Mouse (Mus musculus) liver, adult 2 months (tissue): ENCODE measurements at regions not wholly inside any gene's neighbourhood (a gene's known extent, or its start where the extent isn't known, plus 50 kb on each side); places are given as distances from the start of the nearest gene placed in this dataset.

Experiments
- CTCF ChIP-seq: fragments of 200-500 bp; IDR thresholded peaks from 2 replicates; pipeline ENCODE4 v1.5.1; 2011; ENCODE audit warnings: low read depth, low read length, control low read depth
- POLR2A ChIP-seq: fragments of 200-500 bp; IDR thresholded peaks from 2 replicates; pipeline ENCODE4 v1.6.1; 2011; ENCODE audit warnings: low read length, control low read depth; ENCODE audit not compliant: insufficient read depth; ENCODE audit errors: extremely low read depth

- TF ChIP-seq POLR2A = no peak
- no peak for TF ChIP-seq CTCF
Measured at GRCm38 (mm10) chr11:20935910-20936309, 105.1 kb upstream of the Lgalsl start.
